Mouse (Mus musculus) heart, embryonic 16.5 days (tissue): Measurements from ENCODE around the gene P2rx7. TPM values are rescaled to one million over a fixed set of nuclear protein-coding genes. Genes with fewer than 3 reads are reported as not detected.
"Not testable (repeated sequence)": the region's sequence is repeated elsewhere in the genome, so short reads cannot be mapped to it uniquely, and the experiment has no call there.

Experiments used
- ATAC-seq: fragments of 200-750 bp; cut with Nextera tagmentation; replicated peaks from 2 replicates; pipeline ENCODE4 v1.8.0; 2017; ENCODE audit warnings: moderate number of reproducible peaks; ENCODE audit not compliant: insufficient read depth, low FRiP score; ENCODE audit errors: extremely low read depth
- H3K27ac ChIP-seq: fragments of 300-500 bp; sonication (generic); 2 replicates; pipeline ENCODE4 v1.5.1; 2014; ENCODE audit warnings: mild to moderate bottlenecking, low read length, control low read depth, moderate library complexity
- H3K27me3 ChIP-seq: fragments of 300-500 bp; sonication (generic); 2 replicates; pipeline ENCODE4 v1.6.1; 2014; ENCODE audit warnings: low read length, mixed read lengths; ENCODE audit not compliant: control insufficient read depth, insufficient read depth
- H3K36me3 ChIP-seq: fragments of 300-500 bp; sonication (generic); 2 replicates; pipeline ENCODE4 v1.6.1; 2014; ENCODE audit not compliant: control insufficient read depth, insufficient read depth
- H3K4me1 ChIP-seq: fragments of 300-500 bp; sonication (generic); 2 replicates; pipeline ENCODE4 v1.6.1; 2014; ENCODE audit warnings: low read length, mixed read lengths; ENCODE audit not compliant: control insufficient read depth, insufficient read depth
- H3K4me2 ChIP-seq: fragments of 300-500 bp; sonication (generic); 2 replicates; pipeline ENCODE4 v1.6.1; 2014; ENCODE audit warnings: low read depth, mild to moderate bottlenecking, control low read depth, low read length
- H3K4me3 ChIP-seq: fragments of 300-500 bp; sonication (generic); 2 replicates; pipeline ENCODE4 v1.5.1; 2014; ENCODE audit warnings: mild to moderate bottlenecking, control low read depth, low read length
- H3K9ac ChIP-seq: fragments of 300-500 bp; sonication (generic); 2 replicates; pipeline ENCODE4 v1.6.1; 2014; ENCODE audit warnings: low read length, control low read depth
- H3K9me3 ChIP-seq: fragments of 300-500 bp; sonication (generic); replicated peaks from 2 replicates; pipeline ENCODE4 v1.6.1; 2016; ENCODE audit warnings: low read length; ENCODE audit not compliant: control insufficient read depth
- WGBS: fragments of 180-500 bp; shearing (Covaris S2); extraction: QIAGEN DNeasy Blood & Tissue Kit; methylation state at CpG from one replicate; pipeline ENCODE4 v1.1.7; 2014; 5-methylcytosine and 5-hydroxymethylcytosine counted together
- polyA plus RNA-seq: library from polyadenylated mRNA; unstranded; fragments of >200 nt; fragmentation: Nextera tagmentation; extraction: Ambion mirVana; gene quantifications from 2 replicates; pipeline ENCODE4 v1.2.1, GENCODE M21; 2015

P2rx7 gene
- polyA plus RNA-seq, 1 experiment from 2014 or later = 2.7 TPM

DNA sequence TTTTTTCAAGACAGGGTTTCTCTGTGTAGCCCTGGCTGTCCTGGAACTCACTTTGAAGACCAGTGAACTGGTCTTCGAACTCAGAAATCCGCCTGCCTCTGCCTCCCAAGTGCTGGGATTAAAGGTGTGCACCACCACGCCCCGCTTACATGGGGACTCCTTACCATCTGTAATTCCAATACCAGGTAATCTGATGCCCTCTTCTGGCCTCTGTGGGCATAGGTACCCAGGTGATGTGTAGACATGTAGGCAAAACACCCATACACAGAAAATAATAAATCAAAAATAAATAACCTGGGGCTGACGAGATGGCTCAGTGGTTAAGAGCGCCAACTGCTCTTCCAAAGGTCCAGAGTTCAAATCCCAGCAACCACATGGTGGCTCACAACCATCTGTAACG is 27.9 kb downstream of the P2rx7 start:
- not testable (repeated sequence) for H3K27ac ChIP-seq, H3K4me2 ChIP-seq, H3K27me3 ChIP-seq, H3K9me3 ChIP-seq, H3K4me1 ChIP-seq, ATAC-seq, H3K9ac ChIP-seq, H3K4me3 ChIP-seq, H3K36me3 ChIP-seq
- WGBS = 75% methylated on average over 7 of the region's 7 CpGs

DNA sequence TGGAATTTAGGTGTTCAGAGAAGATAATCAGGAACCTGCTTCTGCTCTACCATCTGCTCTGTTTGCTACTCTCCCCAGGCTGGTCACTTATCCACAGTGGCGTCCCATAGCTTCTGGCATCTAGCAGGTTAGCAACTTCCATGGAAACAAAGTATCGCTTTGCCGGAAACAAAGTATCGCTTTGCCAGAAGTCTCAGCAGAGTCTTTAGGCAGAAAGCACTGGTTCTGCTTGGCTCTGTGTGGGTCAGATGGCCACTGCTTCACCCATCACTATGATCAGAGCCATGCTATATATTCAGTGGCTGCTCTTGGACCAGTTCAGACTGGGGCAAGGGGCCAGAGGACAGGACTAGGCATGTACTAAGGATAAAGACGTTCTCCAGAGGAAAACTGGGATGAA is 28.6 kb downstream of the P2rx7 start:
- Histone ChIP-seq H3K4me3 (no peak overlapping the region), H3K36me3 (no peaks in the 10 kb centered on the region), H3K9ac (no peak overlapping the region), H3K4me2 (no peak overlapping the region), H3K4me1 (0 out of 2 replicates have a peak, but pooled peaks cover 2% of the 10 kb centered on the region), H3K27me3 (no peaks in the 10 kb centered on the region), H3K27ac (no peak overlapping the region), H3K9me3 (no peaks in the 10 kb centered on the region)
- WGBS = 81% methylated on average over 5 of the region's 5 CpGs
- ATAC-seq = no peak

- no peak overlapping the region for H3K4me3 ChIP-seq
- no peaks in the 10 kb centered on the region for H3K36me3 ChIP-seq
- WGBS = 76% methylated on average over 8 of the region's 8 CpGs
- H3K4me1 ChIP-seq = no peaks in the 10 kb centered on the region
- no peak for ATAC-seq
- H3K9ac ChIP-seq = no peak overlapping the region
- no peaks in the 10 kb centered on the region for H3K27me3 ChIP-seq
- no peaks in the 10 kb centered on the region for H3K9me3 ChIP-seq
- no peak overlapping the region for H3K4me2 ChIP-seq
- no peak overlapping the region for H3K27ac ChIP-seq
Observed at GRCm38 (mm10) chr5:122676002-122676401, 32.3 kb downstream of the P2rx7 start.

DNA sequence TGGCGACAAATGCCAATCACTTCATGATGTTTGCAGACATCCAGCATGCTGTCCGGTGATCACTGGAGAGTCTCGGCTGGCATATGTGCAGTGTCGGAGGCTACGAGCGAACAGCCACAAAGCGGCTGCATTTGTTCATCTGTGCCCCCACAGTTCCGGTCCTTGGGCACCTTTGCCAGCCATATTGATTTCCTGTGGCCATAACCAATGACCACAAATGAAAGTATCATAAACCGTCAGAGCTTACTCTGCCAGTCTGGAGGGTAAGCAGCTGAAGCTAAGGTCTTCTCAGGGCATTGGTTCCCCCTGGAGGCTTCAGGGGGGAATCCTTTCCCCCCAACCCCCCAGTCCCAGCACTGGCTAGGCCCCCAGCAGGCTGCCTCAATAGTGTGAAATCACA is 34.3 kb downstream of the P2rx7 start:
- 85% methylated on average over 9 of the region's 9 CpGs for WGBS

DNA sequence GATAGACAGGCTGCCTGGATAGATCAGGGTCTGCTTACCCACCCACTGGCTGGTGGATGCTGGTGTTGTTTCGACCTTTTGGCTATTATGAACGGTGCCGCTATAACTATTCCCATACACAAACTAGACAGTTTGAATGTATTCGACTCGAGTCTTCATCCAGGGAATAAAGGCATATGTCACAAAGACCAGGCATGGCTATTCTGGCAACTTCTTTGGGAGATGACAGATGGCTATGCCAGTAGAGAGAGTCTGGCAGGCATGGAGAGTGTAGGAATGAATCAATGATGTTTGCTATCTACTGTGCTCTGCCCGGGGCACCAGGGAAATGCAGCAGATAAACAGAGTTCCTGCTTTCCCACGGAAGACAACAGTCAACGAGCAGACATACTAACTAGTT is 36.2 kb downstream of the P2rx7 start:
- Histone ChIP-seq H3K4me3 (no peak overlapping the region), H3K9me3 (no peaks in the 10 kb centered on the region), H3K27ac (no peak overlapping the region), H3K4me2 (no peak overlapping the region), H3K36me3 (no peaks in the 10 kb centered on the region), H3K4me1 (no peaks in the 10 kb centered on the region), H3K27me3 (no peaks in the 10 kb centered on the region), H3K9ac (no peak overlapping the region)
- WGBS = 76% methylated on average over 8 of the region's 8 CpGs
- no peak for ATAC-seq

More for the DNA sequence above, 34.3 kb downstream of the P2rx7 start:
- Histone ChIP-seq H3K36me3 (no peaks in the 10 kb centered on the region), H3K4me2 (no peak overlapping the region), H3K9ac (no peak overlapping the region), H3K27ac (no peak overlapping the region), H3K9me3 (no peaks in the 10 kb centered on the region), H3K27me3 (no peaks in the 10 kb centered on the region), H3K4me3 (no peak overlapping the region), H3K4me1 (no peaks in the 10 kb centered on the region)
- no peak for ATAC-seq

DNA sequence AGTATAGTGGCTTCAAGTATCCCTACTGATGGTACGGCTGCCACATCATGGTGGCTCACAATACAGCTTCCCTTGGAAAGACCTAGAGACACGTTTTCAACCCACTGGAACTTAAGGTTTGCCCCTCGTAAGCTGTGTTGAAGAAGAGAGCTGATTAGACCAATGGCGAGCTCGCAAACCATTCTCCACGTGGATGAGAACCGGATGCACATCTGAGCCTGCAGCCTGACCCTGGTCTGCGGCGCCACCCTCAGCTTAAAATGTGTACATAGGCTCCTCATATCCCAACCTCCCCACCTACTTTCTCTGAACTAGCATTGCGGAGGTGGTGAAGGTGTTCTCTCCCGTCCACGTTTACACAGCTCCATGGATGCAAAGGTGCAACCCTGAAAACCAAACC is 37.6 kb downstream of the P2rx7 start:
- no peaks in the 10 kb centered on the region for H3K27me3 ChIP-seq
- H3K27ac ChIP-seq = no peak overlapping the region
- 83% methylated on average over 12 of the region's 12 CpGs for WGBS
- H3K36me3 ChIP-seq = no peaks in the 10 kb centered on the region
- no peak overlapping the region for H3K9ac ChIP-seq
- ATAC-seq = no peak
- H3K9me3 ChIP-seq = no peaks in the 10 kb centered on the region
- H3K4me3 ChIP-seq = no peak overlapping the region
- no peak overlapping the region for H3K4me2 ChIP-seq
- no peaks in the 10 kb centered on the region for H3K4me1 ChIP-seq

GRCm38 (mm10) chr5:122683926-122684325 is 40.2 kb downstream of the P2rx7 start:
- Histone ChIP-seq H3K4me3 (no peak overlapping the region), H3K27ac (no peak overlapping the region), H3K9me3 (no peaks in the 10 kb centered on the region), H3K27me3 (no peaks in the 10 kb centered on the region), H3K9ac (no peak overlapping the region), H3K36me3 (no peaks in the 10 kb centered on the region), H3K4me2 (no peak overlapping the region), H3K4me1 (no peaks in the 10 kb centered on the region)
- ATAC-seq = no peak
- WGBS = 64% methylated on average over 10 of the region's 10 CpGs

DNA sequence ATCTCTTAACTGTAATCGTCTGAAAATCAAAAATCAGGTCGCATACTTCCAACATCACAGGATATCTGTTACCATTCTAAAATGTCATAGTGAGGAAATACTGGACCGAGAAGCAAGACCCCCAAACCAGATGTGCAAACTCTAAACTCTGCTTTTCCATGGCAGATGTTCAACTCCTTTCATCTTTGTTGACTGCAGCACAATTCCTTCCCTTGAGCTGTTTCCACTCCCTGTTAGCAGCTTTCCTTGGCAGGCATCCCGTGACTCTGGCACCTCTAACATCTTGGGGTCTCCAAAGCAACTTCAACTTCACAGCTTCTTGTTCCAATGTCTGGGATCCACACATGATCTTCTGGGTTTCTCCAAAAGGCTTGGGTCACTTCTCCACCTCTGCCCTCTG is 43.7 kb downstream of the P2rx7 start:
- Histone ChIP-seq H3K27me3 (no peaks in the 10 kb centered on the region), H3K4me1 (no peaks in the 10 kb centered on the region), H3K9ac (no peak overlapping the region), H3K27ac (no peak overlapping the region), H3K36me3 (no peaks in the 10 kb centered on the region), H3K4me3 (no peak overlapping the region), H3K9me3 (no peaks in the 10 kb centered on the region), H3K4me2 (no peak overlapping the region)
- no peak for ATAC-seq
- 68% methylated on average over 4 of the region's 4 CpGs for WGBS

DNA sequence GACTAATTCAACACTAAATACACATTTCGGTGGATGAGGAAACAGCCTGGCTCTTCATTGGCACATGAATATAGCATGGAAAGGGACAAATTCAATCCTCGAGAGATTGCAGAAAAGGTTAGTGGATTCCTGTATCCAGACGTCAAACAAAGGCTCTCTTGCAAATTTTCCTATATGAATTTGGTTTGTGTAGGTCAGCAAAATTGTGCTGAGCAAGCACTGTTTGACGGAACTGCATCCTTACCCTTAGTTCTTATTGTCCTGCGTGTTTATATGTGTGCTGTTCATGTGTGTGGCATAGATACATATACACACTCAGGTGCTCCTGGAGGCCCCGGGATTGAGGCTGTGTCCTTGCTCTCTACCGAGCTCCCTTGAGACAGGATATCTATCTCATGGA is 45.4 kb downstream of the P2rx7 start:
- no peak overlapping the region for H3K4me2 ChIP-seq
- whole genome bisulfite sequencing = 79% methylated on average over 7 of the region's 7 CpGs
- H3K9ac ChIP-seq = no peak overlapping the region
- H3K4me3 ChIP-seq = no peak overlapping the region
- ATAC-seq = no peak
- H3K36me3 ChIP-seq = no peaks in the 10 kb centered on the region
- no peaks in the 10 kb centered on the region for H3K27me3 ChIP-seq
- no peak overlapping the region for H3K27ac ChIP-seq
- peaks cover 6% of the 10 kb centered on the region; the same call in 1 of the 2 replicates for H3K4me1 ChIP-seq
- H3K9me3 ChIP-seq = no peaks in the 10 kb centered on the region

DNA sequence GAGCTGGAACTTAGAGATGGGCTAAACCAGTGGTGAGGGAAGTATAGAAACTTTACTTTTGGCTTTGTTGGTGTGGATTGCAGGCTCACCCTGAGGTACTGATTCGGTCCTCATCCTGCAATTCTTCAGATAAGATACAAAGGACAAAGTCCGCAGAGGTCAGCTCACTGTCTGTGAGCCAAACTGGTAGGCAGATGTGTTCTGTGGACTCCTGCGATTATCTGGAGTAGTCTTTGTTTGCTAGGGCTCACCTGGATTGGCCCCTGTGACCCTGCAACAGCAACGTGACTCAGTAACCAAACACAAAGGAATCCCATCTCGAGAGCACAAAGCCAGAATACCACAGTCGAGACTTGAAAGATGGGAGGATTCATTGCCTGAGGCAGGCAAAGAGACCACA is 46.8 kb downstream of the P2rx7 start:
- H3K4me3 ChIP-seq = no peak overlapping the region
- H3K4me1 ChIP-seq = peaks cover 6% of the 10 kb centered on the region; the same call in 1 of the 2 replicates
- WGBS = 45% methylated on average over 6 of the region's 6 CpGs
- H3K27ac ChIP-seq = no peak overlapping the region
- no peak for ATAC-seq
- H3K4me2 ChIP-seq = no peak overlapping the region
- H3K27me3 ChIP-seq = no peaks in the 10 kb centered on the region
- no peaks in the 10 kb centered on the region for H3K36me3 ChIP-seq
- no peaks in the 10 kb centered on the region for H3K9me3 ChIP-seq
- H3K9ac ChIP-seq = no peak overlapping the region
